Mouse (Mus musculus): ENCODE measurements around the gene Scarb1. TPM values are rescaled to one million over a fixed set of nuclear protein-coding genes. Genes with fewer than 3 reads are reported as not detected.

Scarb1 gene
- polyA plus RNA-seq, 1 experiment from 2014 or later, result 36.5 TPM

- DNase-seq (ENCODE audit: low spot score) (no peak), ATAC-seq (ENCODE audit: low FRiP score) (no peak)
- 100% methylated on average over 1 of the region's 1 CpGs for WGBS
- no peak overlapping the region for H3K9ac ChIP-seq
- H3K36me3 ChIP-seq (replicated peaks; ENCODE audit: control insufficient read depth, insufficient read depth), result no peaks in the 10 kb centered on the region
- no peak overlapping the region for H3K27ac ChIP-seq
- H3K27me3 ChIP-seq (ENCODE audit: control insufficient read depth, insufficient read depth, low read length), result no peaks in the 10 kb centered on the region
- H3K4me3 ChIP-seq (replicated peaks; ENCODE audit: low read length), result no peak overlapping the region
- H3K4me1 ChIP-seq (replicated peaks; ENCODE audit: control insufficient read depth, insufficient read depth, low read length), result no peaks in the 10 kb centered on the region
- H3K9me3 ChIP-seq (ENCODE audit: control insufficient read depth, low read length), result no peaks in the 10 kb centered on the region
- no peak overlapping the region for H3K4me2 ChIP-seq (replicated peaks)
These were observed 107.4 kb downstream of the Scarb1 start for GRCm38 (mm10) chr5:125233478-125233877.

GRCm38 (mm10) chr5:125232443-125232979, 108.4 kb downstream of the Scarb1 start:
- Histone ChIP-seq H3K4me2 (replicated peaks) (no peak overlapping the region), H3K27me3 (ENCODE audit: control insufficient read depth, insufficient read depth, low read length) (no peaks in the 10 kb centered on the region), H3K9me3 (ENCODE audit: control insufficient read depth, low read length) (no peaks in the 10 kb centered on the region), H3K9ac (no peak overlapping the region), H3K36me3 (replicated peaks; ENCODE audit: control insufficient read depth, insufficient read depth) (no peaks in the 10 kb centered on the region), H3K27ac (no peak overlapping the region), H3K4me3 (replicated peaks; ENCODE audit: low read length) (no peak overlapping the region), H3K4me1 (replicated peaks; ENCODE audit: control insufficient read depth, insufficient read depth, low read length) (no peaks in the 10 kb centered on the region)
- WGBS, result 89% methylated on average over 7 of the region's 7 CpGs
- ATAC-seq (ENCODE audit: low FRiP score) (no peak), DNase-seq (ENCODE audit: low spot score) (no peak)

- Histone ChIP-seq H3K4me1 (replicated peaks; ENCODE audit: control insufficient read depth, insufficient read depth, low read length) (peaks cover 11% of the 10 kb centered on the region), H3K27ac (no peak overlapping the region), H3K4me2 (replicated peaks) (no peak overlapping the region), H3K9me3 (ENCODE audit: control insufficient read depth, low read length) (no peaks in the 10 kb centered on the region), H3K4me3 (replicated peaks; ENCODE audit: low read length) (no peak overlapping the region), H3K9ac (no peak overlapping the region), H3K27me3 (ENCODE audit: control insufficient read depth, insufficient read depth, low read length) (no peaks in the 10 kb centered on the region), H3K36me3 (replicated peaks; ENCODE audit: control insufficient read depth, insufficient read depth) (no peaks in the 10 kb centered on the region)
- DNase-seq (ENCODE audit: low spot score), result no peak
- no peak for ATAC-seq (ENCODE audit: low FRiP score)
- WGBS, result 81% methylated on average over 5 of the region's 5 CpGs
These were observed 110.4 kb downstream of the Scarb1 start for GRCm38 (mm10) chr5:125230463-125230862.

GRCm38 (mm10) chr5:125229097-125229496, 111.8 kb downstream of the Scarb1 start:
- no peak overlapping the region for H3K4me2 ChIP-seq (replicated peaks)
- ATAC-seq (ENCODE audit: low FRiP score), result no peak
- 88% methylated on average over 2 of the region's 2 CpGs for WGBS

GRCm38 (mm10) chr5:125227699-125228098, 113.2 kb downstream of the Scarb1 start:
- H3K4me3 ChIP-seq (replicated peaks; ENCODE audit: low read length), result no peak overlapping the region
- H3K9me3 ChIP-seq (ENCODE audit: control insufficient read depth, low read length), result no peaks in the 10 kb centered on the region
- ATAC-seq (ENCODE audit: low FRiP score), result no peak
- H3K9ac ChIP-seq, result no peak overlapping the region
- 99% methylated on average over 4 of the region's 4 CpGs for WGBS
- DNase-seq (ENCODE audit: low spot score), result no peak
- H3K4me1 ChIP-seq (replicated peaks; ENCODE audit: control insufficient read depth, insufficient read depth, low read length), result peaks cover 24% of the 10 kb centered on the region
- H3K4me2 ChIP-seq (replicated peaks), result no peak overlapping the region
- no peak overlapping the region for H3K27ac ChIP-seq
- no peaks in the 10 kb centered on the region for H3K36me3 ChIP-seq (replicated peaks; ENCODE audit: control insufficient read depth, insufficient read depth)
- H3K27me3 ChIP-seq (ENCODE audit: control insufficient read depth, insufficient read depth, low read length), result no peaks in the 10 kb centered on the region

More at GRCm38 (mm10) chr5:125229097-125229496, 111.8 kb downstream of the Scarb1 start:
- no peak overlapping the region for H3K27ac ChIP-seq
- peaks cover 17% of the 10 kb centered on the region for H3K4me1 ChIP-seq (replicated peaks; ENCODE audit: control insufficient read depth, insufficient read depth, low read length)
- no peak overlapping the region for H3K4me3 ChIP-seq (replicated peaks; ENCODE audit: low read length)
- DNase-seq (ENCODE audit: low spot score), result no peak
- H3K9me3 ChIP-seq (ENCODE audit: control insufficient read depth, low read length), result no peaks in the 10 kb centered on the region
- no peaks in the 10 kb centered on the region for H3K36me3 ChIP-seq (replicated peaks; ENCODE audit: control insufficient read depth, insufficient read depth)
- H3K27me3 ChIP-seq (ENCODE audit: control insufficient read depth, insufficient read depth, low read length), result no peaks in the 10 kb centered on the region
- H3K9ac ChIP-seq, result no peak overlapping the region

Other genes with a start within 250 kb of the Scarb1 start
- 26.0 and 27.4 TPM in 2 replicates for gene Ncor2, start 161.9 kb downstream of the Scarb1 start, polyA plus RNA-seq (2014; fragmentation: Nextera tagmentation; extraction: Ambion mirVana)
- gene Gm10382, start 48.2 kb upstream of the Scarb1 start, polyA plus RNA-seq (2014; fragmentation: Nextera tagmentation; extraction: Ambion mirVana), result 0.63 TPM in 1 of 2 replicates, not detected in the other
- gene Ubc, start 49.1 kb upstream of the Scarb1 start, polyA plus RNA-seq (2014; fragmentation: Nextera tagmentation; extraction: Ambion mirVana), result 1,333 and 1,355 TPM in 2 replicates
- gene Dhx37, start 93.0 kb upstream of the Scarb1 start, polyA plus RNA-seq (2014; fragmentation: Nextera tagmentation; extraction: Ambion mirVana), result 6.8 and 10.2 TPM in 2 replicates
- gene Bri3bp, start 100.5 kb upstream of the Scarb1 start, polyA plus RNA-seq (2014; fragmentation: Nextera tagmentation; extraction: Ambion mirVana), result 34.3 and 36.7 TPM in 2 replicates
- 75.5 and 98.4 TPM in 2 replicates for gene Aacs, start 134.7 kb upstream of the Scarb1 start, polyA plus RNA-seq (2014; fragmentation: Nextera tagmentation; extraction: Ambion mirVana)
- gene Tmem132b, start 190.7 kb upstream of the Scarb1 start, polyA plus RNA-seq (2014; fragmentation: Nextera tagmentation; extraction: Ambion mirVana), result 6.3 and 7.9 TPM in 2 replicates

All from hindbrain, embryonic 14.5 days (tissue).